Mouse (Mus musculus) c-Kit-positive CD71-positive TER-119-negative erythroid progenitor cells, embryonic 14.5 days (primary cell): ENCODE measurements around the gene Grasp.

Experiments used
- DNase-seq: peaks from one replicate; pipeline ENCODE4 v3.0.0-alpha.2; 2013; ENCODE audit warnings: low read depth

The Grasp gene

GRCm38 (mm10) chr15:101224006-101224906 lies at the start of gene Grasp:
TSS of gene Grasp (plus strand) at chr15:101224188.
- DNase-seq = no peak

GRCm38 (mm10) chr15:101174294-101175130 lies 49.5 kb upstream of the Grasp start:
- DNase-seq = no peak

GRCm38 (mm10) chr15:101175131-101175460 lies 48.9 kb upstream of the Grasp start:
- DNase-seq = no peak

GRCm38 (mm10) chr15:101175613-101176283 lies 48.2 kb upstream of the Grasp start:
- DNase-seq = no peak

- no peak for DNase-seq
Measured at GRCm38 (mm10) chr15:101176284-101176680, 47.7 kb upstream of the Grasp start.

GRCm38 (mm10) chr15:101176795-101177691 lies 46.9 kb upstream of the Grasp start:
- no peak for DNase-seq

GRCm38 (mm10) chr15:101180363-101181105 lies 43.5 kb upstream of the Grasp start:
- DNase-seq = no peak

- no peak for DNase-seq
Measured at GRCm38 (mm10) chr15:101181106-101181466, 42.9 kb upstream of the Grasp start.

GRCm38 (mm10) chr15:101181500-101181899 lies 42.5 kb upstream of the Grasp start:
- DNase-seq = no peak

GRCm38 (mm10) chr15:101182676-101183075 lies 41.3 kb upstream of the Grasp start:
- no peak for DNase-seq

- DNase-seq = no peak
Measured at GRCm38 (mm10) chr15:101184300-101184699, 39.7 kb upstream of the Grasp start.

- DNase-seq = no peak
Measured at GRCm38 (mm10) chr15:101185549-101185948, 38.4 kb upstream of the Grasp start.

GRCm38 (mm10) chr15:101187907-101188306 lies 36.1 kb upstream of the Grasp start:
- DNase-seq = no peak

- no peak for DNase-seq
Measured at GRCm38 (mm10) chr15:101189981-101190761, 33.8 kb upstream of the Grasp start.

GRCm38 (mm10) chr15:101190762-101191150 lies 33.2 kb upstream of the Grasp start:
- no peak for DNase-seq

GRCm38 (mm10) chr15:101191459-101192259 lies 32.3 kb upstream of the Grasp start:
- no peak for DNase-seq

GRCm38 (mm10) chr15:101192260-101192640 lies 31.7 kb upstream of the Grasp start:
- no peak for DNase-seq

- DNase-seq = no peak
Measured at GRCm38 (mm10) chr15:101192651-101193050, 31.3 kb upstream of the Grasp start.

GRCm38 (mm10) chr15:101193971-101194370 lies 30.0 kb upstream of the Grasp start:
- no peak for DNase-seq
